Mouse (Mus musculus) splenic B cell, adult 2 months (primary cell): ENCODE results near the gene Slc25a18.

Source experiments
- DNase-seq: peaks from one replicate; pipeline ENCODE4 v3.0.0-alpha.2; 2011; ENCODE audit warnings: low read depth, low spot score
- H3K27me3 ChIP-seq: 2 replicates; pipeline ENCODE4 v1.6.1; 2012; ENCODE audit warnings: mild to moderate bottlenecking, low read length, moderate library complexity, mixed read lengths; ENCODE audit not compliant: control insufficient read depth, poor library complexity, insufficient read depth, severe bottlenecking
- H3K36me3 ChIP-seq: 2 replicates; pipeline ENCODE4 v1.6.1; 2012; ENCODE audit warnings: mild to moderate bottlenecking, low read length, moderate library complexity, mixed read lengths; ENCODE audit not compliant: control insufficient read depth, poor library complexity, insufficient read depth, severe bottlenecking

The Slc25a18 gene

GRCm38 (mm10) chr6:120820144-120820543, 46.8 kb downstream of the Slc25a18 start:
- H3K36me3 ChIP-seq: peaks cover 8% of the 10 kb centered on the region; the same call in 1 of the 2 replicates
- no peaks in the 10 kb centered on the region for H3K27me3 ChIP-seq
- no peak for DNase-seq

GRCm38 (mm10) chr6:120820941-120821340, 47.6 kb downstream of the Slc25a18 start:
- Histone ChIP-seq H3K27me3 (no peaks in the 10 kb centered on the region), H3K36me3 (peaks cover 8% of the 10 kb centered on the region; the same call in 1 of the 2 replicates)
- no peak for DNase-seq

- H3K27me3 ChIP-seq: no peaks in the 10 kb centered on the region
- H3K36me3 ChIP-seq: peaks cover 8% of the 10 kb centered on the region; the same call in 1 of the 2 replicates
- DNase-seq: no peak
Observed at GRCm38 (mm10) chr6:120821715-120822114, 48.3 kb downstream of the Slc25a18 start.

DNA sequence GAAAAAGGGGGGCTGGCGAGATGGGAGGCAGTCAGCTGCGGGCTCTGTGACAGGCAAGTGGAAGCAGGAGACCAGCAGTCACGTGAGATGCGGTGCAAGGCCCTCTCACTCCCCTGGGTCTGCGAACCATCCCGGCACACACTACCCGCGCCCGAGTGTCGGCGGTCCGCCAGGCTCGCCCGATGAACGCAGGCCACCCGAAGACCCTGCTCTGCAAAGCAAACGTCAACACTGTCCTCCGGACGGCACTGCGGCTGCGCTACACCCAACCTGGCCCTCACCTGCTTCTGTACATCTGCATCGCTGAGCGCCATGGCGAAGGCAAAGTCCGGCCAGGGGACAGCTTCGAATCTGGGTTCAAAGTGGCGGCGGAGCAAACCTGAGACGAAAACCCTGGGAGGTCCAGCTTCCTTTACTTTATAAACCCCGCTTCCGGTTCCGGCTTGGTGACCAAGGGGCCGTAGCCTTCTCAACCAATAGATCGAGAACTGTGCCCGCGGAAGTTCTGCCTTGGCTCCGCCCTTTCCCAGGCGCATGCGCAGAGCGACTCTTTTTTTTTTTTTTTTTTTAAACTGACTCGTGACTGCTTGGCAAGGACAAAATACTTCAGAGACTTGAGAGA, 49.0 kb downstream of the Slc25a18 start, which contains the start of gene Atp6v1e1:
Gene Atp6v1e1, minus strand, starts transcription at position 487 of the 622 bp plus-strand sequence.
- no peaks in the 10 kb centered on the region for H3K27me3 ChIP-seq
- H3K36me3 ChIP-seq: peaks cover 6% of the 10 kb centered on the region; the same call in 1 of the 2 replicates
- DNase-seq: peak; percentile 97

- DNase-seq: peak; percentile 48
- Histone ChIP-seq H3K27me3 (no peaks in the 10 kb centered on the region), H3K36me3 (peaks cover 5% of the 10 kb centered on the region; the same call in 1 of the 2 replicates)
Observed at GRCm38 (mm10) chr6:120822937-120823614, 49.7 kb downstream of the Slc25a18 start.

- no peaks in the 10 kb centered on the region for H3K27me3 ChIP-seq
- no peak for DNase-seq
- no peaks in the 10 kb centered on the region for H3K36me3 ChIP-seq
Observed at GRCm38 (mm10) chr6:120830056-120830455, 56.7 kb downstream of the Slc25a18 start.

DNA sequence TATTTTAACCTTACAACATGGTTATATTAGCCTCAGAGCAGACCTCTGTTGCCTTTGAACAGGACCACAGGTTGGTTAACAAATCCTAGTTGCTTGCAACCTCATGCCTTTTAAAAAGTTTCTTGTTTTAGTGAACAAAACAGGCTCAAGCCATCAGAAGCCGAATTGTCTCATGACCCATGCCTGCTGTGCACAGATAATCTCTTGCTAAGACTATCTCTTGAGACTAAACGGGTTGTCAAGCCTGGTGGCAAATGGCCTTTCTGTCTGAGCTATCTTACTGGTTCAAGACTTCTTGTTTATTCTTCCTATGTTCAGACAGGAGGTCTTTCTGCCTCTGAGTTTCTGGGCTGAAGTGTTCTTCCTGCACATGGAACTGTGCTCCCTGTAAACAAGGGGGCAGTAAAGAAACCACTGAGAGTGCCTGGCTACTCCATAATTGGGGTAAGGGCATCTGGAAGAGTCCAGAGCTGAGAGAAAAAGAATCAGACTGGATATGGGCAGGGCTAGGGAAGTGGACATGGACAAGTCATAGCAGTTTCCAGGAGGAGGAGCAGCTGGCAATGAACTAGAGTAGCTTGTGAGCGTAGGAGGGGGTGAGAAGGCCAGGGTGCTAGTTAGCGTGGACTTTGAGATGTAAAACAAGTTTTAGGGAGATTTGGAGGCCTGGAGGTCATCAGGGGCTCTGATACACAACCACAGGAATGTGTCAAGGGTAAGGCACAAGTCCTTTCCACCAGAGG, 57.7 kb downstream of the Slc25a18 start:
- no peaks in the 10 kb centered on the region for H3K27me3 ChIP-seq
- no peaks in the 10 kb centered on the region for H3K36me3 ChIP-seq
- DNase-seq: no peak

- no peaks in the 10 kb centered on the region for H3K36me3 ChIP-seq
- no peak for DNase-seq
- H3K27me3 ChIP-seq: no peaks in the 10 kb centered on the region
Observed at GRCm38 (mm10) chr6:120832097-120832496, 58.7 kb downstream of the Slc25a18 start.

- no peaks in the 10 kb centered on the region; the same call in 1 of the 2 replicates for H3K36me3 ChIP-seq
- DNase-seq: no peak
- H3K27me3 ChIP-seq: no peaks in the 10 kb centered on the region
Observed at GRCm38 (mm10) chr6:120834766-120835321, 61.5 kb downstream of the Slc25a18 start.

DNA sequence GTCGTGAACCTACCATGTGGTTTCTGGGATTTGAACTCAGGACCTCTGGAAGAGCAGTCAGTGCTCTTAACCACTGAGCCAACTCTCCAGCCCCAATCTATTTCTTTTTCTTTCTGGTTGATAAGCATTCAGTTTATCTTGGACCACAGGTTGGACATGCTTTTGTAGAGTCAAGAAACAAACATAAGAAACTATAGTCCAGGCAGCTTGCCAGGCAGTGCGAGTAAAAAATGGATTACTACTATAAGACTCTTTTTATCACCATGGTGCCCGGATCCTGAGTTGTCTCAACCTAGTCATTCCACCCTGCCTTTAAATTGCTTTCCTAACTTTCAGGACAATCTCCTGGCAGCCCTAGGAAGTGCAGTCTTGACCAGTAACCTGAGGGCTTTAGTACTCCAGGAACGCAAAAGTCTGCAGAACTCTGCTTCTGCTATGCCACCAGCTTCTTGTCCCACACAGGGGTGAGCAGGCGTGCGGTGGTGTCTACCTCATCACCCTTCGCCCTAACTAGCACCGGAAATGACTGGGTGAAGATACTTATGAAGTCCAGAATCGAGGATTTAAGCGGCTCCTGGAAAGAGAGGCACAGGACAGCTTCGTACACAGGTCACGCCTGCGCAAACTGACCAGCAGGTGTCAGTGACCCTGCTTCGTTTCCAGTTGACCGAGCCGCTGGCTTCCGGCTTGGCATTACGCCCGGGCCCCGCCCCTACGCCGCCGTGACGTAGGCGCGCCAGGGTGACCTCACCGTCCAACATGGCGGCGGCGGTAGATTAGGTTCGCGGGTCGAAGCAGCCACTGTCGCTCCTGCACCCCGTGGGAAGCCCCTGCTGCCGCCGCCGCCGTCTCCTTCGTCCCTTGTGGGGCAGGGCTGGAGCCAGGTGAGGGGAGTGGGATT, 62.3 kb downstream of the Slc25a18 start, which contains the start of gene Bcl2l13:
Gene Bcl2l13, plus strand, starts transcription at position 739 of the 901 bp plus-strand sequence.
- no peaks in the 10 kb centered on the region; the same call in 1 of the 2 replicates for H3K36me3 ChIP-seq
- H3K27me3 ChIP-seq: no peaks in the 10 kb centered on the region
- peak; percentile 96 for DNase-seq

GRCm38 (mm10) chr6:120836389-120837151, 63.2 kb downstream of the Slc25a18 start:
- DNase-seq: peak; percentile 50
- H3K27me3 ChIP-seq: no peaks in the 10 kb centered on the region
- no peaks in the 10 kb centered on the region; the same call in 1 of the 2 replicates for H3K36me3 ChIP-seq

GRCm38 (mm10) chr6:120837152-120837530, 63.8 kb downstream of the Slc25a18 start:
- Histone ChIP-seq H3K27me3 (no peaks in the 10 kb centered on the region), H3K36me3 (no peaks in the 10 kb centered on the region; the same call in 1 of the 2 replicates)
- DNase-seq: no peak

- Histone ChIP-seq H3K27me3 (no peaks in the 10 kb centered on the region), H3K36me3 (no peaks in the 10 kb centered on the region; the same call in 1 of the 2 replicates)
- DNase-seq: no peak
Observed at GRCm38 (mm10) chr6:120840258-120840657, 66.9 kb downstream of the Slc25a18 start.
